Mouse (Mus musculus) urinary bladder, adult 2 months (tissue): ENCODE measurements at regions not wholly inside any gene's neighbourhood (a gene's known extent, or its start where the extent isn't known, plus 50 kb on each side); places are given as distances from the start of the nearest gene placed in this dataset.

ENCODE experiments used
- DNase-seq: peaks from one replicate; pipeline ENCODE4 v3.0.0; 2022; ENCODE audit warnings: low spot score

DNA sequence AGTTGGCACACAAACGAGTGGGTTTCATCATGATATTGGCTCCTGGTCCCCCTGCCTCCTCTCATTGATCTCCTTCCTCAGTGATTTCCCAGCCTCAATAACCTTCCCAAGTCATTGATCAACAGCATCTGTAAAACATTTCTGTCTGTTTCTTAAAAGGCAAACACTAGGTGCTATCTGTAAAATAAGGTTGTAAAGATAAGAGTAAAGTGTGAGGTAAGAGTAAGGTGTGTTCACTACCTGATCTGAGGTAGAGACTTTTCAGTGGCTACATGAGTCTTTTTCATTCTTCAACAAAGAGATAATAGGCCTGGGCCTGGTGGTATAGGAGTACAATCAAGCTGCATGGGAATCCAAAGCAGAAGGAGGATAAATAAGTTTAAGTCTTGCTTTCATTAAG, 55.7 kb downstream of the Plk2 start:
- no peak for DNase-seq

DNA sequence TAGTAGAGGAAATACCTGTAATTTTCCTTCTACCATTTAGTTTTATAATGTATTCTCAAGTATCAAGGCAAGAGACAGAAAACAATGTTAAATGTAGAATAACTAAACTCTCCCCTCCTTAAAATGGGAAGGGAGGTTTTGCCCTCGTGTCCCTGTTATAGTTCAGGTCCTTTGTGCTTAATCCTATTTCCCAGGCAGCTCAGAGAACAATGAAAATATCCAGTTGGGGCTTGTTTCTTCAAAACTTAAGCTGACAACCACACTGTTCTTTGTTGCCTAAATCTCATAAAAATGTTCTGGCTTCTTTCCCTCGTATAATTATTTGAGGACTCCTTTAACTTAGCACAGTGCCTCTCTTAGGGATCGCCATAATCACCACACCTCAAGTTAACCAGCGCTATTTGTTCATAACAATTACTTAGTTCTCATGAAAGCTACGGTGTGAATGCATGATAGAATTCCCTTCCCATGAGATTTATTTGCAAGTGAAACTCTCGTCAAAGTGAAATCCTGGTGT, 57.2 kb downstream of the Plk2 start:
- no peak for DNase-seq

DNA sequence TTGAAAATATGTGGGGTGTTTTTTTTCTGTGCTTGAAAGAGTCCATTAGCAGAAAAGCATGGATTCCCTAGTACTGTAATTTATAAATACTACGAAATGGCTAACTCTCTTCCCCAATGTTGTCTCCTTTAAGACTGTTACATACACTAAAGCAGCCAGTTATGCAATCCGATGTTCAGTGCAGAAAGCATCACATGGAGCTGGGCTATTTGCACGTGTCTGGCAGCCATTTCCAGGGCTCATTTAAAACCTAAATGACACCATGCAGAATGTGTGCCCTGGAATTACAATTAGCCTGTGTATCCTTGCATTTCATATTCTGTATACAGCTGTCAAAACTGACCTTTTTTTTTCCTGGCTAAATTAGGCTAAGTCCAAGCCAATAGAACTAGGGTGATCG, 60.2 kb downstream of the Plk2 start:
- DNase-seq, result no peak

DNA sequence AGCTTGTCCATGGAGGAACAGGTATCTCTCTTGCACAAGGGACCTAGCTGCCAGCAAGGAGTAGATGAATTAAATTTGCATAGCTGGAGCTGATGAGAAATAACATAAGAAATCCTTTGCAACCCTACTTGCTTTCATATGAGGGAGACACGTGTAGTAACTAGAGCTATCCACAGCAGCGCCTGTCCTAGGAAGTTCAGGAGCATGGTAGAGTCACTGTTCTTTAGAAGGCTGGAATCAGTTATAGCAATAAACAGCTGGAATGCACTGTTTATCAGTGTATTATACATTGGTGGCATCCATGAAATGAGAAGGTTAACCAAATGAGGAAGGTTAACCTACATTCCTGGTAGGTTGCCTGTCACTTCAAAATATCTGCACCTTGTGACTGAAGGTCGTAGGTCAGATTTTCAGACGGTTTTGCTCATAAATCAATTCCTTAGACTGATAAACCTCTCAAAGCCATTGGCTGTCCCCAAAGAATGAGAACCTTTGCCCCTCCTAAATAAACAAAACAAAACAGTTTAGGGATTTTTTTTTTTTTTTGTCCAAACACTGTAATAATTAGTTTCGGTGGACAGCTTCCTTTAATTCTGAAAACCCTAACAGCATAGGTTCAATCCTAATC, 60.8 kb downstream of the Plk2 start:
- DNase-seq, result no peak

DNA sequence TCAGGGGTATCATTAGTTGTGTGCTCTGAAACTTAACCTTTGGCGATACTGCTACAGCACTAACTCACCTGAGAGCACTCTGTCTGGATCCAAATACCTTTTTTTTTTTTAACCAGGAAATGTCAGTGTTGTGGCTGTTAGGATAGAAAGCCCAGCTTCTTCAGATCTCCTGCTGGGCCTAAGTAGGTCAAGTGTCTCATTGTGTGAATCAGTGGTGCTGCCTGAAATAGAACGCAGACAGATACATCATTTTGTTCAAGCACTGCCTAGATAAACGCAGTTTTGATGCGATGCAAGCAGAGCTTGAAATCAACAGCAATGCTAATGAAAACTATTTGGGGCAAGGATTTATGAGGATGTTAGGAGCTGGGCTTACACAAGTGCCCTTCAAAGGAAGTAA, 63.9 kb downstream of the Plk2 start:
- DNase-seq, result no peak

DNA sequence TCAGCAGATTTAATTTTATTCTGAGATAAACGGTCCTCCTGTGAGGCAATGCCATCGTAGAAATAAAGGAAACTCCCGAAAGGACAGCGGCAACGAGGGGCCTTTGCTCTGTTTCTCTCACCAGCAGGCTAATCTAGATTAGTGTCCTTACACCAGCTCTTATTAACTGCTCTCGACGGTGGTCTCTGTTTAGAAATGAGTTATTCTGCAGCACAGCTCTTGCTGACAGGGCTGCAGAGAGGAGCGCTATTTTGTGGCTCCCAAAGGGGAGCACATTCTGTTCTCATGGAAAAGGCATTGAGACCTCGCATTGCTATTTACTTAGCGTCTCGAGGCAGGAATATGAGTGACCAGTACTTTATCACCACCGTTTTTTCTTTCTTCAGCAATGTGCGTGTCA, 66.7 kb downstream of the Plk2 start:
- DNase-seq, result no peak

DNA sequence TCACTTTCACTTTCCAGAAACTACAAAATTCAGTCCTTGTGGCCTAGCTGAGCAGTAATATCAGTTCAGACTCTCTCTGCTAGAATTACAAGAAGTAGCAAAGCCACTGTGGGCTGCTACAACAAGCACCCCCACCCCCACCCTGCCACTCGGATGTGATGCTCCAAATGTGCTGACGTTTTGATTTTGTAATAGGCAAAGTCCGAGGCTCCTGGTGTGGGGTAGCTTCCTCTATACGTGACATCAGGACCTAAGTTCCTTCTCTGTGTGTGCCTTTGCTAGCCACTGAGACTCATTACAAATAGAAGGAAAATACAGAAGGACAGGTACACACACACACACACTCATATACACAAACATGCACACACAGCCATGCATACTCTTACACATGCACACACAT, 76.7 kb downstream of the Plk2 start:
- no peak for DNase-seq

DNA sequence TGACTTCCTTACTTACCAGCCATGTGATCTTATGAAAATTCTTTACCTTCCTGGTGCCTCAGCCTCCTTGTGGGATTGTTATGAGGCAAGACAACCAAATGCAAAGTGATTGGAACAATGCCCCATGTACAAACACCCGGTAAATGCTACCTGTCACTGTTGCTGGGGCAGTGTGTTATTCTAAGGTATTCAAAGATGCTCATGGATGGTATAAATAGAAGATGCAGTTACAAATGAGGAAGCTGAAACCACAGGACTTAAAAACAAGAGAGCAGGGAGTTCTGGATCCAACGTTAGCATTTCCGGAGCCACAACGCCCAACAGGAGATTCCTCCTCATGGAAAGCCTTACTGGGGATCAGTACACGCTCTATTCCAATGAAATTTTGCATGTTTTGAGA, 82.9 kb downstream of the Plk2 start:
- no peak for DNase-seq

DNA sequence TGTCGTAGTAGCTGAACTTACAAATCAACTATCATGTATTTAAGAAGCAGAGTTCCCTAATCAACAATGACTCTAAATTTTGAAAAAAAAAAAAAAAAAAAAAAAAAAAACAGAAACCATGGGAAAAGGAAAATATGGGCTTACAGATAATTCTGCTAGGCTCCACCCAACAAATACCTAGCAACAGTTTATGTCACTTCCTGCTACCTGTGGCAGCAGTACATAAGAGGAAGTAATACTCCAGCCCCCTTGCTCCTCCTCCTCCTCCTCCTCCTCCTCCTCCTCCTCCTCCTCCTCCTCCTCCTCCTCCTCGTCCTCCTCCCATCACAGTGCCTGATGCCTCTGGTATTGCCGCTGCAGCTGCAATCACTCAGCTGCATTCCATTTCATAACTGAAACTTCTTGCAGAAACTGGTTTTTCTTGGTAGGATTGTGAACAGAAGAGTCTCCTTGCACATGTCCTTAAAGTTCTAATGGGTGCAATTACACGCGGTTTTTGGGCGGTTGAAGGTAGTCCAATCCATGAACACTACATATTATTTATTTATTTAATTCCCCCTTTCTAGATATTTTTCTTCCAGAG, 89.6 kb downstream of the Plk2 start:
- DNase-seq, result no peak

DNA sequence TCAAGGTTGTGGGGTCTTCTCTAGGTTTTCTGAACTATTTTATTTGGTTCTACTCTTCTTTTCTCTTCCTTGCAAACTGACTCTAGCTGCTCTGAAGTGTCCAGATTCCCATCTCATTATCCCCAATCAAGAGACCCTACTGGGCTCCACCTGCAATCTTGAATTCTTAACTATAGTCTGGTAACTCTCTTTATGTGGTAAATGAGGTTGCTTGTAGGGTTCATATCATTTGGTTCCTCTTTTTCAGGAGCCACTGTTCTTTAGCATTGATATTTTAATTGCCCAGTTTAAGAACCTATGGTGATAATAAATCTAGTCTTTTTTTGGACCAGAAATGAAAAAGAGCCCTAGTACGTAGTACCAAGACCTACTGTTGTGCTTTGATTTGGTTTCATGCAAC, 90.7 kb downstream of the Plk2 start:
- DNase-seq, result no peak

DNA sequence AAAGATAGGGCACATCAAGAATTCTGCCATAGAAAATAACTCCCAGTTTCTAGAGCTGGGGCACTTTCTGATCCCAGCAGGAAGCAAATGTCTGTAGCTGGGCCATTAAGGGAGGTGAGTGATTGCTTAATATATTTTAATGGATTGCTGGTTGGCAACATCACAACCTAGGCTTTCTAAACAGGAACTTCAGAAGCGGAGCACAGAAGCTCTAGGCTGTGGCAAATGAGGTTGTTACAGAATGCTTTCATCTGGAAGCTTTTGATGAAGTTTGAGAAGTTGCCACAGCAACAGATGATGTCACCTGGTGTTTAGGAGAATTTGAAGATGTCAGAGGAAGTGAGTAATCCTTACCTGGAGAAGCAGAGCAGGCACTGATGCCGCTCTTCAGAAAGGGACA, 95.3 kb downstream of the Plk2 start:
- DNase-seq, result no peak

DNA sequence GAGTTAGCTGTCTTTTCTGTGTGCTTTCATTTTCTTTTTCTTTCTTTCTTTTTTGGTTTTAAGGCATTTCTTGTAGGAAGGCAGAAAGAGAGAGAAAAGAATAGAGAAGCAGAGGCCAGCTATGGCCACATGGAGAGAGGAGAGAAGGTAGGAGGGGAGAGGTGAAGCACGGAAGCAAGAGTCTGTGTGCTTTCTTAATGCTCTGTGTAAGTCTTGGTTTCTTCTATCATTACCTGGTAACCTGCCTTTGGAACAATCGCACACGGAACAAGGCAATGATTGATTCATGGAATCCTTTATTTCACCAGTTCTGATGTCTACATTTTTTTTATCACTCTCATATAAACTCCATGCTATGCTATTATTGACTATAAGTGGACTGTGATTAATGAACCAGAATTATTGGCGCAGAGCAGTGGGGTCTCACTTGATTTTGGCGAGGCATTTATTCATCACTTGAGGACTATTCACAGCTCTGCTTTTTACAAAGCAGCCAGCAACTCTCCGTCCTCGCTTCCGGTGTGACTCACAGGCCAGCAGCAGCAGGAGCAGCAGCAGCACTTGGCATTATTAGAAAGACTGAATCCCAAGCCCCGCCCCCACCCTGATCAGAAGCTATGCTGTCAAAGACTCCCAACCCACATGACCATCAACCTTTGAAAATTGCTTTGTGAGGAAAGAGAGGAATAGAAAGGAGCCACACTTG, 97.6 kb downstream of the Plk2 start:
- no peak for DNase-seq

DNA sequence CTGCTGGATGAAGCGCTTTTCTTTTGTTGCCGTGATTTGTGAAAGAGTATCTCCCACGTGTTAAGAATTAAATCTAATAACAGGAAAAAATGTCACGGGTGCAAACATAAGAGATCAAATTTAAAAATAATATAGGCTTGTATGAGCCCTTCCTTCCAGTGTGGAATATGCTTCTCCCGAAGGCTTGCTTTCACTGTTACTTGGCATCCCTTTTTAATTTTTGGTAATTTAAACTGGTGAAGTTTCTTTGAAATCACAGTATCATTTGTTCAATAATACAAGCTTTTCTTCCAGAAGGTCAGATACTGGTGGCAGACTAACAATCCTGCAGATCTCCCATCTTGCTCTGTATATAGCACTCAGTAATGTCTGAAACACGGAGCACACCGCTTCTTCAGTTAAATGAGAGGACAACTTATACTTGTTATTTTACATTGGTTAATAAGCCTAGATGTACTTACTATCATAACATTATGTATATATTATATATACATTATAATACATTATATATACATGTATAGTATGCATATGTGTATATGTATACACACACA, 98.2 kb downstream of the Plk2 start:
- no peak for DNase-seq

DNA sequence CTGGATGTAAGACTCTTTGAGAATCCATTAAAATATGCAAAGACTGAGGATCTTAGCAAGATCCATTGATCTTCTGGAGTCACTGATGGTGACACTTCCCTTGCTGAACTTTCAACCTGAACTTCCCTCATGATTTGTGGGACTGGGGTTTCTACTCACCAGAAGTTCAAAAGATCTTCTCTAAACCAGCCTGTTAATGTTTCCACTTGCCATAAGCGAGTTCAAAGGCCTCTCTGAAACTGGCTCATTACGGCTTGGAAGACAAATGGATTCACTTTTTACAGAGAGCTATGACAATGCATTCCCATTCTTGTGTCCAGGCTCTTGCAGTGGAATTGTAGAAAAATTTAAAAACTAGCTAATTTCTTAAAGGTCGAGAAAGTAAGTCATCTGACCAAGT, 102.6 kb downstream of the Plk2 start:
- no peak for DNase-seq

DNA sequence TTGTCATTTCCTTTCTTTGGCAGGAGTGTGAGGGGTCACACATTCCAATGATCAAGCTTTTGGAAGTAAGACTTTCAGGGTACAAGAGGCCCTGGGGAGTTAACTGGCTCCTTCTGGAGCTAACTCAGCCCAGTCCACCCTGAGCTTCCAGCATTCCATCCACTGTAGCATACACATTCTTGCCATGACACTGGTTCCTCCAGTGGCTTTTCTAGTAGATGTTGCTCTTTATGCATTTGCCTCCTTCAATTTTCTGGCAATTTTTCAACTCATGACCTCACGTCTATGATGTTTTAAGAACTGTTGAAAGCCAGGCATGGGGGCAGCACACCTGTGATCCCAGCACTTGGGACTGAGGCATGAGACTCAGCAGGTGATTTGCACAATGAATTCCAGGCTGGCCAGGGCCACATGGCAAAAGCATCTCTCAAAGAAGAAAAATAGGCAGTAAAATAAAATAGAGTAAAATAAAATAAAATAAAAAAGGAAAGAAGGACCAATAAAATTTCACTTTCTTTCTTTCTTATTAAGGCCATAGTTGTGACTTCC, 113.0 kb downstream of the Plk2 start:
- DNase-seq, result no peak

DNA sequence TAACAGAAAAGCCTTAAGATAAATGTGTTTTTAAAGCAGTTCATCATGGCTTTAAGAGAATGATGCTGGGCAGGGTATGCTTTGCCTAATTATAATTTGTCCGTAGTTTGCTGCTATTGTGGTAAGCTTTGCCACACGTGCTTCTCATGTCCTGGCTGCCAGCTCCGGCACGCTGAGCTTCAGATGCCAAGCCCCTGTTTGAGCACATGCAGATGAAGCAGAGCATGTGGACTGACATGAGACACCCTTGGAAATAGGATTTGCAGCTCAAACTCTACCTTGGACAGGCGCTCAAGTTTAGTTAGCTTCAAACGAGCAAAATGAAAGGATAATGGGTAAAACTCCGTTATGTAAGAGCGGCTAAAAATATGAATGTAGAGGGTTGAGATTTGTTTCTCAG, 123.1 kb downstream of the Plk2 start:
- no peak for DNase-seq

DNA sequence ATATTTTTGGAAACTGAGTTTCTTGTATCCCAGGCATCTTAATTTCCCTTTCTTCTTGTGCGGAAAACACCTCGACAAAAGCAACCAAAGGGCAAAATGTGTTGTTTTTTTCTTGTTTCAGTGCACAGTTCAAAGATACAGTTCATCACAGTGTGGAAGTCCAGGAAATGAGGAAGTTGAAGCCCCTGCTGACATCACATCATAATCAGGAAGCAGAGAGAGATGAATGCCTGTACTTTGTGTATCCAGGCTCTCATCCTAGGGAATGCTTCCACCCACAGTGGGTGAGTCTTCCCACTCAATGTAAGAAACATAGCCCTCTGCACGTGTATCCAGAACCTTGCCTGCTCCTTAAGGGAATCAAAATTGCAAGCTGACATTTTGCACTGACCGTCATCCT, 128.1 kb downstream of the Plk2 start:
- no peak for DNase-seq

DNA sequence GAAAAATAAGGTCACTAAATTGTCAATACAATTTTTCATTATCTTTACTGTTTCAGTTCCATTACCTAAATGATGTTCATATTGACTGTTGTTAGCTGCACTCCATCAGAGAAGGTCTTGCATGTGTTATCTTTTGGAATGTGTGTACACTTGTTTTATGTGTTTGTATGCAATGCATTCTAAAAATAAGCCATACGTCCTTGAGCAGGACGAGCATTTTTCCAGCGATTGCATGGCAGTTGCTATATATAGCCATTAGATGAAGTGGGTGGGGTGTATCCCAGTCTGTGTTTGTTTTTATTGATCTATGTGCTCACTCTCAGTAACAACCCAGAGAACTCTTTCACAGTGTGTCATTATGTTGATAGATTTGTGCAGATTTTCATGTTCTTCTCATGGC, 132.8 kb downstream of the Plk2 start:
- no peak for DNase-seq

DNA sequence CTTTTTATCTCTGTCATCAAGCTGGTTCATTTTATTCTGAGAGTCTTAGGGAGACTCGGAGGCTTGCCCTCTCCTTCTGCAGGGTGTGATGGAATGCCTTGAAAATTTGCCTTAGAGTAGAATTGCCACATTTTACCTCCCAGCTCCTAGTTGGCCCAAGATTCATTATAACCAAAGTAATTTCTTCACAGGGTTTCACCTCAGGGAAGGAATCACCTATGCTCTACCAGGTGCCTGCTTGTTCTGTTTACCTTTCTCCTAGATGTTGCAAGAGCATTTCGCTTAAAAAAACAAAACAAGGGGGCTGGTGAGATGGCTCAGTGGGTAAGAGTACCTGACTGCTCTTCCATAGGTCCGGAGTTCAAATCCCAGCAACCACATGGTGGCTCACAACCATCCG, 134.8 kb downstream of the Plk2 start:
- DNase-seq, result no peak

DNA sequence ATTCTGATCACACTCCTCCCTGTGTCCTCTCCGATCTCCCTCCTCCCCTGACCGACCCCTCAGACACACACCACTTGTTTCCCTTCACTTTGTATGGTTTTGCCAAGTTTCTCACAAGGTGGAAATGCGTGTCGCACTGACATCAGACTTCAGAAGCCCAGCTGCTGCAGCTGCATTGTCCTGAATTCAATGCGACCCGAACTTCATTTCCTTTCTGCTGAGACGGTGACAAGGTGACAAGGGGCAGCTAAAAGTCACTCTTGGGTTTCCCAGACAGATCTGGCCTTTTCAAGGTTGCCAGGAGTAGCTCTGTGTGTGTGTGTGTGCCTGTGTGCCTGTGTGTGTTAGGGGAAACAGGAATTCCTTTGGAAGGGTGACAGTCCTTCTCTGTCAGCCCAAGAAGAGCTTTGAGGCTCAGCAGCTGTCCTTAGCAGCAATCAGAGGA, 139.5 kb downstream of the Plk2 start:
- no peak for DNase-seq

DNA sequence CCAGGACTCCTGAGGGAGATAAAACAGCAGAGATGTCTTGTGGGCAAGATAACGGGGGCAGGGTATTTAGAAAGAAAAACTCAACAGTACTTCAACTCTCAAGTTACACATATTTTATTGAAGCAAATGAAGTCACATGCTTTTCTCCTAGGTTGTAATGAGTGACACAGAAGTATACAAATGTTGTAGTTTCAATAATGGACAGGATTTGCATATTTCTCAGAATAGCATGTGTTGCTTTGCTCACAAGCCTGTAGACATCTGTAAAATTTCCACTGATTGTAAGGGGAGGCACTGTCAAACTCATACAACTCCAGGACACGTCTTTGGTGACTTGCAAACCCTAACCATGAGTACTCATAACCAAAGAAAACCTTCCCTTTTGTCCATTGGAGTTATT, 140.9 kb downstream of the Plk2 start:
- DNase-seq, result no peak

DNA sequence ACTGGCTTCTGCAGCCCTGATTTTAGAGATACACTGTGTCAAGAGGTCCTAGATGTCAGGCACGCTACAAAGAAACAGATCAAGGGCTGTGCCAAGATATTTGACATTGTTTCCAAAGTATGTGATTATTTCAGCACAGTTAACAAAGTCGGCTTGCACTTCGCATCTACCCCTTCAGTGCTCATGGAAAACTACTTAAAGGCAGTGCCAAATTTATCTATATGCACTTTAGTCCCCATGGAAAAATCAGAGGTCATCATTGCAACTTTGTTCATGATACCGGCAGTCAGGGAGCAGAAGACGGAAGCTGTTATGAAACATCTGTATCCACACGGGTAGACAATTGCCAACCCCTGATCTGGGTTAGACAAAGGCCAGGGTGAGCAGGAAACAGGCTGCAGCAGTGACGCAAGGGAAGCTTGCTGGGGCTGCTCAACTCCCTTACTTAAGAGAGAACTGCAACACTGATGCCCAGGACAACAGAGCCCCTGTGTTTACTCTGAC, 143.2 kb downstream of the Plk2 start:
- DNase-seq, result no peak
